Mouse (Mus musculus): ENCODE results near the gene Smim14.

DNA sequence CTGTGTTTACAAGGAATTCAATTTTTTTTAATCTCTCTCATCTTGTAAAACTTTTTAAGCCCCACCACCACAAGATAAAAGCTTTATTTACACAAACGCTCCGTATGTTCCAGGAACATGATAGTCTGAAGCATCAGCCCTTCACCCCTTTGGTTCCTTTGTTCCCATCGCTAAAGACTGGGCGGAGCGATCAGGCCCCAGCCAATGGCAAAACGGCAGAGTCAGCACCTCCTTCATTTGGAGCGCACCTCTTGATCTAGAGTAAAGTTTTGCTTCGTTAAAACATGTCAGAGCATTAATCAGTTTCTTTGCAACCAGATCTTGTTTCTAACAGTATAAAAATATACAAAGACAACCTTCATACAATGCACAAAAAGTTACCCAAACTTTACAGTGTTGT lies 31.2 kb downstream of the Smim14 start:
- TF ChIP-seq CTCF (IDR thresholded peaks at IDR 0.05; ENCODE audit: insufficient read depth, low read depth, low read length) (no peak), POLR2A (IDR thresholded peaks at IDR 0.05; ENCODE audit: insufficient read depth, low read depth, low read length) (no peak)

All from olfactory bulb, adult 2 months (tissue).